Mouse (Mus musculus) forebrain, embryonic 10.5 days (tissue): ENCODE data around the gene Nkx1-1. TPM values are rescaled to one million over a fixed set of nuclear protein-coding genes. Genes with fewer than 3 reads are reported as not detected.

Source experiments
- DNase-seq: peaks from one replicate; pipeline ENCODE4 v3.0.0-alpha.2; 2017; ENCODE audit warnings: low spot score; ENCODE audit errors: extremely low spot score
- H3K27ac ChIP-seq: fragments of 300-500 bp; sonication (generic); 2 replicates; pipeline ENCODE4 v1.5.1; 2016; ENCODE audit warnings: mild to moderate bottlenecking
- H3K27me3 ChIP-seq: fragments of 300-500 bp; sonication (generic); 2 replicates; pipeline ENCODE4 v1.6.1; 2016; ENCODE audit warnings: mild to moderate bottlenecking; ENCODE audit not compliant: poor library complexity, severe bottlenecking
- H3K36me3 ChIP-seq: fragments of 300-500 bp; sonication (generic); replicated peaks from 2 replicates; pipeline ENCODE4 v1.6.1; 2016; ENCODE audit warnings: mild to moderate bottlenecking, moderate library complexity
- H3K4me1 ChIP-seq: fragments of 300-500 bp; sonication (generic); 2 replicates; pipeline ENCODE4 v1.6.1; 2016
- H3K4me3 ChIP-seq: fragments of 300-500 bp; sonication (generic); 2 replicates; pipeline ENCODE4 v1.5.1; 2016; ENCODE audit warnings: mild to moderate bottlenecking, moderate library complexity
- H3K9me3 ChIP-seq: fragments of 300-500 bp; sonication (generic); 2 replicates; pipeline ENCODE4 v1.6.1; 2016; ENCODE audit warnings: mild to moderate bottlenecking, moderate library complexity
- WGBS: fragments of 180-500 bp; shearing (Covaris S2); methylation state at CpG from one replicate; pipeline ENCODE4 v1.1.7; 2016; 5-methylcytosine and 5-hydroxymethylcytosine counted together
- polyA plus RNA-seq: library from polyadenylated mRNA; unstranded; fragments of >200 nt; fragmentation: Nextera tagmentation; extraction: Ambion mirVana; gene quantifications from 2 replicates; pipeline ENCODE4 v1.2.1, GENCODE M21; 2016

Nkx1-1 gene
- polyA plus RNA-seq, 1 experiment from 2014 or later, result not detected

DNA sequence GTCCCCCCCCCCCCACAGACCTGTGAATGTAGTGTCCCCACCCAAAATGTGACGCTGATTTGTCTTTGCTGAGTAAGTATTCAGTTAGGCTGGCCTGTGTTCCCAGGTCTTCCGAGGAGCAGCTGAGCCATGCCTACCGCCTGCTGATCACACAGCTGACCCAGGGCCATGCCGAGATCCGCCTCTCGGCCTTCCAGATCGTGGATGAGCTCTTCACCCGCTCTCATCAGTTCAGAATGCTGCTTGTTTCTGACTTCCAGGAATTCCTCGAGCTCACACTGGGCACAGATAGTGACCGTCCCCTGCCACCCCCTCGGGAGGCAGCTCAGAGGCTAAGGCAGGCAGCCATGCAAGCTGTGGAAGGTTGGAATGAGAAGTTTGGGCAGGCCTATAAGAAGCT lies 46.2 kb downstream of the Nkx1-1 start:
- Histone ChIP-seq H3K36me3 (peaks cover 25% of the 10 kb centered on the region), H3K27ac (no peak overlapping the region), H3K4me1 (no peaks in the 10 kb centered on the region), H3K4me3 (no peak overlapping the region), H3K27me3 (no peaks in the 10 kb centered on the region), H3K9me3 (no peaks in the 10 kb centered on the region)
- 88% methylated on average over 11 of the region's 11 CpGs for WGBS
- no peak for DNase-seq

Other genes with a start within 250 kb of the Nkx1-1 start
- 2.6 and 3.6 TPM in 2 replicates for gene Spon2, start 215.5 kb downstream of the Nkx1-1 start, polyA plus RNA-seq
- 454 and 466 TPM in 2 replicates for gene Ctbp1, start 159.0 kb downstream of the Nkx1-1 start, polyA plus RNA-seq
- 151 and 157 TPM in 2 replicates for gene Maea, start 98.5 kb downstream of the Nkx1-1 start, polyA plus RNA-seq
- 6.6 and 7.0 TPM in 2 replicates for gene Uvssa, start 55.4 kb downstream of the Nkx1-1 start, polyA plus RNA-seq
- 70.0 and 73.0 TPM in 2 replicates for gene Fam53a, start 195.7 kb upstream of the Nkx1-1 start, polyA plus RNA-seq
- 0.41 and 0.52 TPM in 2 replicates for gene Gm9903, start 195.9 kb upstream of the Nkx1-1 start, polyA plus RNA-seq
- gene Slbp, start 218.6 kb upstream of the Nkx1-1 start, polyA plus RNA-seq, result 335 and 357 TPM in 2 replicates
- 349 TPM in 2 replicates for gene Tacc3, start 224.2 kb upstream of the Nkx1-1 start, polyA plus RNA-seq
- 38.0 and 39.5 TPM in 2 replicates for gene Tmem129, start 224.4 kb upstream of the Nkx1-1 start, polyA plus RNA-seq